Mouse (Mus musculus) heart, postnatal 0 days (tissue): Measurements from ENCODE around the gene Fbrsl1. TPM values are rescaled to one million over a fixed set of nuclear protein-coding genes. Genes with fewer than 3 reads are reported as not detected.

Experiments
- ATAC-seq: fragments of 200-750 bp; cut with Nextera tagmentation; 2 replicates; pipeline ENCODE4 v1.8.0; 2017; ENCODE audit warnings: low read depth, moderate number of reproducible peaks, moderate library complexity; ENCODE audit not compliant: insufficient read depth
- DNase-seq: peaks from one replicate; pipeline ENCODE4 v3.0.0-alpha.2; 2016; ENCODE audit warnings: low spot score
- H3K27ac ChIP-seq: fragments of 300-500 bp; sonication (generic); 2 replicates; pipeline ENCODE4 v1.5.1; 2014; ENCODE audit warnings: low read depth, mild to moderate bottlenecking
- H3K27me3 ChIP-seq: fragments of 300-500 bp; sonication (generic); 2 replicates; pipeline ENCODE4 v1.6.1; 2014; ENCODE audit warnings: low read length, mixed read lengths; ENCODE audit not compliant: control insufficient read depth, insufficient read depth
- H3K36me3 ChIP-seq: fragments of 300-500 bp; sonication (generic); replicated peaks from 2 replicates; pipeline ENCODE4 v1.6.1; 2014; ENCODE audit warnings: low read length, mixed read lengths; ENCODE audit not compliant: control insufficient read depth, insufficient read depth
- H3K4me1 ChIP-seq: fragments of 300-500 bp; sonication (generic); 2 replicates; pipeline ENCODE4 v1.6.1; 2014; ENCODE audit warnings: antibody characterized with exemption; ENCODE audit not compliant: control insufficient read depth, insufficient read depth
- H3K4me2 ChIP-seq: fragments of 300-500 bp; sonication (generic); 2 replicates; pipeline ENCODE4 v1.6.1; 2014; ENCODE audit warnings: low read depth, mild to moderate bottlenecking, low read length, moderate library complexity
- H3K4me3 ChIP-seq: fragments of 300-500 bp; sonication (generic); 2 replicates; pipeline ENCODE4 v1.5.1; 2014; ENCODE audit warnings: low read depth, low read length
- H3K9ac ChIP-seq: fragments of 300-500 bp; sonication (generic); replicated peaks from 2 replicates; pipeline ENCODE4 v1.6.1; 2014; ENCODE audit warnings: low read depth, low read length, mixed read lengths
- H3K9me3 ChIP-seq: fragments of 300-500 bp; sonication (generic); replicated peaks from 2 replicates; pipeline ENCODE4 v1.6.1; 2016; ENCODE audit warnings: low read length; ENCODE audit not compliant: control insufficient read depth
- CTCF ChIP-seq: IDR thresholded peaks from 2 replicates; pipeline ENCODE4 v1.5.1; 2016; ENCODE audit warnings: antibody characterized with exemption, control low read depth, low read depth
- EP300 ChIP-seq: IDR thresholded peaks from 2 replicates; pipeline ENCODE4 v1.6.1; 2016; ENCODE audit warnings: antibody characterized with exemption, low read depth
- WGBS: fragments of 180-500 bp; shearing (Covaris S2); extraction: QIAGEN DNeasy Blood & Tissue Kit; methylation state at CpG from one replicate; pipeline ENCODE4 v1.1.7; 2014; 5-methylcytosine and 5-hydroxymethylcytosine counted together
- polyA plus RNA-seq: library from polyadenylated mRNA; unstranded; fragments of >200 nt; fragmentation: Nextera tagmentation; extraction: Ambion mirVana; gene quantifications from 2 replicates; pipeline ENCODE4 v1.2.1, GENCODE M21; 2015
- total RNA-seq: library from RNA; depleted of rRNA; stranded (reverse); fragments of >200 nt; gene quantifications from 2 replicates; pipeline ENCODE4 v1.2.3, GENCODE M21; 2014; ENCODE audit warnings: low replicate concordance; rRNA removed

Fbrsl1 gene
- total RNA-seq (19.2 and 37.0 TPM in 2 replicates), polyA plus RNA-seq (6.8 and 7.6 TPM in 2 replicates)

DNA sequence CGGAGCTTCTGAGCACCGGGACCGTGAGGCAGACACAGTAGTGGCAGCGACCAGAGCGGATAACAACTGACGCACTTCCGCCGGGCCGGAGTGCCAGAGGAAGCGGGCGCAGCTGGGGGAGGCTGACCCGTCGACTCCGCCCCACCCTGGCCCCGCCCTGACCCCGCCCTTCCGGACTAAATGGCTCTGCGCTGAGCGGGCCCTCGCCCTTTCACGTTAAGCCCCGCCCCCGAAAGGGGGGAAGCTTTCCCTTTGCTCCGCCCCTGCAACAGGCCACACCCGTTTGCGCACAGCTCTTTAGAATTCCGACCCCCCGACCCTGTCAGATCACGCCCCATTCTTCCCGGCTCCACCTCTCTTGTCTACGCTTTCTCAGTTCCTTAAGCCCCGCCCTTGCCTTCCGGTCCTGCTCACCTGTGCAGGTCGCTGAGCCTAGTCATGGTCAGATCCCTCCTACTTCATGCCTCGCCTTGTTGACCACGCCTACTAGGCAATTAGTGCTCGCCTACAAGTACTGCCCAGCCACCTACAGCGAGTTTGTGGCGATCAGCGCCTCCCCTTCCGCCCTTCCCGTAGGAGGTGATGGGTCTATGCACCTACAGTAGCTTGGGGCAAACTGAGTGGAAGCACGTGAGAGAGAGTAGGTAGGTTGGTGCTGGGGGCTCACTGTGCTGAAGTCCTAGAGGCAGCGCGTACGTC, at the start of gene Fbrsl1:
Gene Fbrsl1, minus strand, starts transcription at position 68 of the 699 bp plus-strand sequence.
- ATAC-seq (peak; percentile 96), DNase-seq (peak; percentile 95)
- peak within 1 kb of the TSS; percentile 96 for H3K9ac ChIP-seq
- H3K4me3 ChIP-seq: peak within 1 kb of the TSS; percentile 73
- WGBS: under 1% methylated on average over 42 of the region's 46 CpGs
- no peaks in the 10 kb centered on the region for H3K9me3 ChIP-seq
- peak within 1 kb of the TSS; percentile 94 for H3K27ac ChIP-seq
- H3K36me3 ChIP-seq: no peaks in the 10 kb centered on the region
- TF ChIP-seq EP300 (no peak), CTCF (no peak)
- H3K27me3 ChIP-seq: no peaks in the 10 kb centered on the region
- H3K4me2 ChIP-seq: peak within 1 kb of the TSS; percentile 86
- peaks cover 32% of the 10 kb centered on the region for H3K4me1 ChIP-seq

GRCm38 (mm10) chr5:110498071-110498470, 49.8 kb upstream of the Fbrsl1 start:
- H3K36me3 ChIP-seq: no peaks in the 10 kb centered on the region
- ATAC-seq (no peak), DNase-seq (no peak)
- H3K27ac ChIP-seq: no peak overlapping the region
- H3K4me1 ChIP-seq: no peaks in the 10 kb centered on the region
- no peak overlapping the region for H3K4me2 ChIP-seq
- H3K9me3 ChIP-seq: no peaks in the 10 kb centered on the region
- H3K4me3 ChIP-seq: no peak overlapping the region
- TF ChIP-seq EP300 (no peak), CTCF (no peak)
- no peak overlapping the region for H3K9ac ChIP-seq
- peaks cover 9% of the 10 kb centered on the region; the same call in 1 of the 2 replicates for H3K27me3 ChIP-seq
- 67% methylated on average over 10 of the region's 10 CpGs for WGBS

GRCm38 (mm10) chr5:110497556-110497955, 49.3 kb upstream of the Fbrsl1 start:
- H3K27me3 ChIP-seq: peaks cover 9% of the 10 kb centered on the region; the same call in 1 of the 2 replicates

DNA sequence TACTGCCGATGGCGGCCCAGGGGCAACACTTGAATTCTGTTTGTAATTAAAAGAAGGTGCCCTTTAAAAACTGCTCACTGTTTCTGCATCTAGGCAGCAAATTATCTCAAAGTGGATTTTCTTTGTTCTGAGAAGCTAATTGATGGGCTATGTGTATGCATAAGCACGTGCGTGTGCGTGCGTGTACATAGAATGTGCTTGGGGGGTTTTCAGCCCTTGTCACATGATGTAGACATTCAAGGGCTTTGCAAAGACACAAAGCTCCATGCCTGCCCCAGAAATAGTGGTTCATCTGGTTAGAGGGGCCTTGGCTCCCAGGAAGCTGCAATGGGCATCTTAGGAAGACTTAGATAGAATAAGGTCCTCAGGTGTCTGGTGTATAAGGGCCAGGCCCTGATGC, 46.7 kb upstream of the Fbrsl1 start:
- 91% methylated on average over 6 of the region's 6 CpGs for WGBS
- DNase-seq (no peak), ATAC-seq (no peak)
- H3K9me3 ChIP-seq: no peaks in the 10 kb centered on the region
- H3K27me3 ChIP-seq: peaks cover 9% of the 10 kb centered on the region; the same call in 1 of the 2 replicates
- TF ChIP-seq EP300: no peak
- no peak for TF ChIP-seq CTCF
- no peak overlapping the region for H3K4me3 ChIP-seq
- no peak overlapping the region for H3K27ac ChIP-seq
- no peaks in the 10 kb centered on the region for H3K36me3 ChIP-seq
- H3K9ac ChIP-seq: no peak overlapping the region
- no peak overlapping the region for H3K4me2 ChIP-seq
- no peaks in the 10 kb centered on the region for H3K4me1 ChIP-seq

More at GRCm38 (mm10) chr5:110497556-110497955, 49.3 kb upstream of the Fbrsl1 start:
- DNase-seq (no peak), ATAC-seq (peak; percentile 45; the same call in 1 of the 2 replicates)
- H3K9me3 ChIP-seq: no peaks in the 10 kb centered on the region
- no peak overlapping the region for H3K4me3 ChIP-seq
- H3K4me1 ChIP-seq: no peaks in the 10 kb centered on the region
- no peak overlapping the region for H3K4me2 ChIP-seq
- WGBS: 48% methylated on average over 5 of the region's 5 CpGs
- H3K27ac ChIP-seq: no peak overlapping the region
- no peaks in the 10 kb centered on the region for H3K36me3 ChIP-seq
- no peak for TF ChIP-seq EP300
- no peak for TF ChIP-seq CTCF
- no peak overlapping the region for H3K9ac ChIP-seq

DNA sequence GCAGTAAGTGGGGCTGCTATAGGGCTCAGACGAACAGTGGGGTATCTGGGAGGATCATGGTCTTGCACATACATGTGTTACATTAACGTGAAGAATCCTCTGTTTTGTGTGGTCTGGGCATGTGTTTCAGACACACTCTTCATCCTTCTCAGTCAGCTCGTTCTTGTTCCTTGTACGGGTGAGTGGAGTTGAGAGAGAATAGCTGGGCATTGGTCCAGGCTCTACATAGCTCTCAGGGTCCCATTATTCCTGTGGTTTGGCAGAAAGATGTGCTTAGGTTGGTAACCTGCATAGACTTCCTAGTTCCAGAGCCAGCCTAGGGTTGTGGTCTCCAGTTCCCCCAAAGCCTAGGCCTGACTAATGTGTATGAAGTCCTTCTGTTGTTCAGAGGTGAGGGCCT, 46.1 kb upstream of the Fbrsl1 start:
- H3K9ac ChIP-seq: no peak overlapping the region
- no peaks in the 10 kb centered on the region for H3K36me3 ChIP-seq
- H3K4me3 ChIP-seq: no peak overlapping the region
- H3K27me3 ChIP-seq: peaks cover 6% of the 10 kb centered on the region; the same call in 1 of the 2 replicates
- TF ChIP-seq EP300 (no peak), CTCF (no peak)
- 47% methylated on average over 4 of the region's 4 CpGs for WGBS
- no peak overlapping the region for H3K27ac ChIP-seq
- ATAC-seq: no peak
- no peak overlapping the region for H3K4me2 ChIP-seq
- H3K4me1 ChIP-seq: no peaks in the 10 kb centered on the region
- no peak for DNase-seq
- H3K9me3 ChIP-seq: no peaks in the 10 kb centered on the region

DNA sequence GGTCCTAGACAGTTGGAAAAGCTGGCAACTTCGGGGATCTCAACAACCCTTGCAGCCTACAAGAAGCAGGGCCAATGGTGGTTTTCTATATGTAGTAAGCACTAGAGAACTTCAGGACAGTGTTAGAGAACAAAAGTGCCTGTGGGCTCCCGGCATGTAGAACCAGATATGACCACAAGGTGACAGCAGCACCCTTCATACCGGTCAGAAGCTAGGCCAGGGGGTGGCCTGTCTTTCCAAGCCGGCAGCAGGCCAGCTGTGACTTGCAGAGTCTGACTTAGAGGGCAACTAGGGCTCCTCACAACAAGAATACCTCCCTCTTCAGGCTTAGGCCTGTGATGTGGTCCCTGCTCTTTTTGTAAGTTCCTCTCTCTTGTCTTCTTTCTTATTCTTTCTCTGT, 45.5 kb upstream of the Fbrsl1 start:
- Histone ChIP-seq H3K9ac (no peak overlapping the region), H3K9me3 (no peaks in the 10 kb centered on the region), H3K4me2 (no peak overlapping the region), H3K27me3 (0 out of 2 replicates have a peak, but pooled peaks cover 7% of the 10 kb centered on the region), H3K27ac (no peak overlapping the region), H3K36me3 (no peaks in the 10 kb centered on the region), H3K4me3 (no peak overlapping the region), H3K4me1 (no peaks in the 10 kb centered on the region)
- DNase-seq (peak; percentile 77), ATAC-seq (peak; percentile 79)
- peak; percentile 98 for TF ChIP-seq CTCF
- TF ChIP-seq EP300: no peak
- WGBS: 3% methylated on average over 4 of the region's 4 CpGs
